Mouse (Mus musculus) testis, adult 2 months (tissue): ENCODE measurements at regions not wholly inside any gene's neighbourhood (a gene's known extent, or its start where the extent isn't known, plus 50 kb on each side); places are given as distances from the start of the nearest gene placed in this dataset.

Experiments
- CTCF ChIP-seq: fragments of 200-500 bp; IDR thresholded peaks from 2 replicates; pipeline ENCODE4 v1.5.1; 2012; ENCODE audit warnings: low read depth, mild to moderate bottlenecking, inconsistent platforms, low read length, moderate library complexity; ENCODE audit not compliant: control insufficient read depth, insufficient read depth, insufficient replicate concordance
- POLR2A ChIP-seq: fragments of 200-500 bp; IDR thresholded peaks from 2 replicates; pipeline ENCODE4 v1.6.1; 2012; ENCODE audit warnings: low read depth, mild to moderate bottlenecking, inconsistent platforms, low read length, moderate library complexity; ENCODE audit not compliant: control insufficient read depth

DNA sequence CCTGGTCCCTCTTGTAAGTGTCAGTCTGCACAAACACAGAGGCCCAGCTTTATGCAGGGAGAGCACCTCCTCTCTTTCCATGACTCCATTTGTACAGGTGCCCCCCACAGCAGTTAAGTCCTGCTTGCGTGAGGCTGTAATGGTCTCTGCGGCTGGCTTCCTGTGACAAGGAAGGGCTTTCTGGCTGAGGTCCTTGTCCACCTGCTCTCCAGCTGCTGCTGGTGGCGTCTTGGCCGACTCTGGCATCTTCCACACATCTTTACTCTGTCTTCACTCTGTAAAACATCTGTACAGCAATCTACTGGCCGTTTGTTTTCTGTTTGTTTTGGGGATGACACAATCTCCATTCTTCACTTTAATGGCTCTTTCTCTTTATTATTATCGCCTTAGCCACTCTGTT lies 60.8 kb downstream of the Rpusd4 start:
- TF ChIP-seq CTCF (no peak), POLR2A (no peak)
